Mouse (Mus musculus): ENCODE data around the gene Cyp3a16. TPM values are rescaled to one million over a fixed set of nuclear protein-coding genes. Genes with fewer than 3 reads are reported as not detected.
"Not testable (repeated sequence)": the region's sequence is repeated elsewhere in the genome, so short reads cannot be mapped to it uniquely, and the experiment has no call there.

Gene Cyp3a16
- not detected in 2 replicates for total RNA-seq (2014; fragmentation: Nextera tagmentation)
- not detected in 2 replicates for total RNA-seq (2017)
- not detected in 2 replicates for polyA plus RNA-seq (2012)

DNA sequence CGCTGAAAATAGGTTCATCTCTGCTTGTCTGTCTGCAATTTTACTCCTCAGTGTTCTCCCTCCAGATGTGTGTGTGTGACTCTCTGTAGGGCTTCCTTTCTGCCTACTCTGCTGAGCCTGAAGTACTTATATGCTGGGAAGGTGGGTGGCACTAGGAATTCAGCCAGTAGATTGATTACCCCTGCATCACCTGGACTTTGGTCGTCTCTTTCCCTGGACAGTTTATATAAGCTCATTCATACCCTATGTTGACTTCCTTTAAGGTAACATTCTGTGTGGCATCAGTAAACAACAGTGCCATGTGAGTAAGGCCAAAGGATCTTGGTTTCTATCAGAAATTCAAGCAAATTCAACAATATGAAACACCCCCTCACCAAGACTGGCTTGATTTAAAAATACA is at the start of gene Cyp3a16:
Cyp3a16 (minus strand) TSS at position 101 of the 400 bp plus-strand sequence.
- not testable (repeated sequence) for ATAC-seq (ENCODE audit: extremely low read depth, insufficient number of reproducible peaks, low FRiP score, poor library complexity, severe bottlenecking); H3K9me3 ChIP-seq (replicated peaks); DNase-seq (ENCODE audit: low spot score); H3K27me3 ChIP-seq (ENCODE audit: insufficient read depth, low read length); H3K4me1 ChIP-seq (ENCODE audit: insufficient read depth, low read depth, low read length); H3K36me3 ChIP-seq (replicated peaks); H3K4me3 ChIP-seq (ENCODE audit: low read depth, low read length)

- no peak for ATAC-seq (ENCODE audit: extremely low read depth, insufficient number of reproducible peaks, low FRiP score, poor library complexity, severe bottlenecking)
- Histone ChIP-seq H3K9me3 (replicated peaks) (peaks cover 13% of the 10 kb centered on the region), H3K4me1 (ENCODE audit: insufficient read depth, low read depth, low read length) (no peaks in the 10 kb centered on the region), H3K36me3 (replicated peaks) (no peaks in the 10 kb centered on the region), H3K27me3 (ENCODE audit: insufficient read depth, low read length) (no peaks in the 10 kb centered on the region), H3K4me3 (ENCODE audit: low read depth, low read length) (no peak overlapping the region)
- TF ChIP-seq GATA1 (IDR thresholded peaks at IDR 0.05; ENCODE audit: borderline replicate concordance, low read length) = no peak
- no peak for TF ChIP-seq CTCF (IDR thresholded peaks at IDR 0.05; ENCODE audit: low read depth, low read length)
- TF ChIP-seq TAL1 (conservative IDR thresholded peaks at IDR 0.05; ENCODE audit: low read depth, low read length) = no peak
- no peak for TF ChIP-seq POLR2AphosphoS5 (IDR thresholded peaks at IDR 0.05; ENCODE audit: insufficient replicate concordance, low read depth, low read length)
- no peak for TF ChIP-seq GATA2 (IDR thresholded peaks at IDR 0.05; ENCODE audit: borderline replicate concordance, low read depth, low read length)
- no peak for DNase-seq (ENCODE audit: low spot score)
Measured at GRCm38 (mm10) chr5:145490300-145490699, 20.8 kb upstream of the Cyp3a16 start.

DNA sequence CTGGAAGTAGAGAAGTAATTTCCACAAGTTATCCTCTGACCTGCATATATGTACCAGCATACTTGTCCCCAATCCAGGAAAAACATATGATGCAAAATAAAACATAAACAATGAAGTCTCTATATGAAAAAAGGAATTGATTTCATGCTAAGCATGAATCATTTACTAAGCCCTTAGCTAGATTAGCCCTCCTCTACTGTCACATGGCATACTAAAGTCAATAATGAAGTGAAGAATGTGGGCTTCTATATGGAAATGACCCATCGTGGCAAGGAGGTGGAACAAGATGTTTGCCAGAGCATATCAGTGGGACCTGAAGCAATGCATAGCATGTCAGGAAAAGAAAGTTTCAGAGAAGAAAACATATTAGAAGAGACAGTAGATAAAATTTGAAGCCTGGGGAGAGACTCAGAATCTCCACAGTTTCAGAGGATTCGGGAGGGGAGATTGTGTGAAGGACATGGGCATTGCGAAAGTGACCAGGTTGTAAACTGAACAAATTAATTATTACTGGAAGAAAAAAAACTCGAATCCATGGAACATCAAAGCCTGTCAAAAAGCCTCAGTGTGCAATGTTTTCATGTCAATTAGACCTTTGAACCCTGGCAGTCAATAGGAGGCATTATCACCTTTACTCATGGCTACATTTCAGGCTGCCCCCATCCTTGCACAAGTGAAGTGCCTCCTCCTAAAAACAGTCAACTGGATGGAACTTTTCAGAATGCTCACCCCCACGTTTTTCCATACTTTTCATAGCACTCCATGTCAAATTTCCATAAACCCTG is 5.0 kb downstream of the Cyp3a16 start:
- ATAC-seq (ENCODE audit: extremely low read depth, insufficient number of reproducible peaks, low FRiP score, poor library complexity, severe bottlenecking) (no peak), DNase-seq (ENCODE audit: low spot score) (no peak)
- Histone ChIP-seq H3K9me3 (replicated peaks) (no peaks in the 10 kb centered on the region), H3K4me1 (ENCODE audit: insufficient read depth, low read depth, low read length) (no peaks in the 10 kb centered on the region), H3K4me3 (ENCODE audit: low read depth, low read length) (no peak overlapping the region), H3K36me3 (replicated peaks) (no peaks in the 10 kb centered on the region), H3K27me3 (ENCODE audit: insufficient read depth, low read length) (no peaks in the 10 kb centered on the region)
- TF ChIP-seq GATA2 (IDR thresholded peaks at IDR 0.05; ENCODE audit: borderline replicate concordance, low read depth, low read length) = no peak
- TF ChIP-seq POLR2AphosphoS5 (IDR thresholded peaks at IDR 0.05; ENCODE audit: insufficient replicate concordance, low read depth, low read length) = no peak
- TF ChIP-seq TAL1 (conservative IDR thresholded peaks at IDR 0.05; ENCODE audit: low read depth, low read length) = no peak
- TF ChIP-seq CTCF (IDR thresholded peaks at IDR 0.05; ENCODE audit: low read depth, low read length) = no peak
- no peak for TF ChIP-seq GATA1 (IDR thresholded peaks at IDR 0.05; ENCODE audit: borderline replicate concordance, low read length)

DNA sequence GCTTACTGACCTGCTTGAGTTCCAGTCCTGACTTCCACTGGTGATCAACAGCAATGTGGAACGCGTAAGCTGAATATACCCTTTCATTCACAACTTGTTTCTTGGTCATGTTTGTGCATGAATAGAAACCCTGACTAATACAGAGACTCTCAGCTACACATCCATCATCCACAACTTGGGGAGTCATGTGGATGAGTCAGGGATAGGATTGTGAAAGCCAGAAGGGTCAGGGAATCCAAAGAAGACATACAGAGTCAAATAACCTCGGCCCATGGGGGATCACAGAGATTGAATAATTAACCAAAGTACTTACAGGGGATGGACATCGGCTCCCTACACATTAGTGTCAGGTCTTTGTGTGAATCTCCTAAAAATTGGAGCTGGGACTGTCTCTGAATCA is 7.2 kb downstream of the Cyp3a16 start:
- Histone ChIP-seq H3K4me1 (ENCODE audit: insufficient read depth, low read depth, low read length) (no peaks in the 10 kb centered on the region), H3K27me3 (ENCODE audit: insufficient read depth, low read length) (no peaks in the 10 kb centered on the region), H3K36me3 (replicated peaks) (no peaks in the 10 kb centered on the region), H3K4me3 (ENCODE audit: low read depth, low read length) (no peak overlapping the region), H3K9me3 (replicated peaks) (no peaks in the 10 kb centered on the region)
- ATAC-seq (ENCODE audit: extremely low read depth, insufficient number of reproducible peaks, low FRiP score, poor library complexity, severe bottlenecking) = no peak
- DNase-seq (ENCODE audit: low spot score) = no peak
- no peak for TF ChIP-seq GATA2 (IDR thresholded peaks at IDR 0.05; ENCODE audit: borderline replicate concordance, low read depth, low read length)

DNA sequence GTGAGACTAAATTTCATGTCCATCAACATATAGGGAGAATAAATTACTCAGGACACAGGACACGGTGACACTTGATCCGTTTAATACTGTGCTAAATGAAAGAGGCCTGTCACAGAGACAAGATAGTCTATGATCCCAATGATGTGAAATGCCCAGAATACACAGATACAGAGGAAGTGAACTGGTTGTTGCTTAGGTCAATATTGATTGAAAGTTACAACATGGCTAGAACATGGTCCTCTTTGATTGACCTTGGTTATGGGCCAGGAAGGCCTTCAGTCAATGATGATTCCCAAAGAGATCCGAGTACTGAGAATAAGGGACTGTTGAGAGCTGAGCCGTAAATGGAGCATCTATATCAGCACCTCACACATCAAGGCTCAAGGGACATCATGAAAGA is 15.1 kb downstream of the Cyp3a16 start:
- ATAC-seq (ENCODE audit: extremely low read depth, insufficient number of reproducible peaks, low FRiP score, poor library complexity, severe bottlenecking) (no peak), DNase-seq (ENCODE audit: low spot score) (no peak)
- Histone ChIP-seq H3K27me3 (ENCODE audit: insufficient read depth, low read length) (no peaks in the 10 kb centered on the region), H3K36me3 (replicated peaks) (no peaks in the 10 kb centered on the region), H3K9me3 (replicated peaks) (0 out of 2 replicates have a peak, but pooled peaks cover 2% of the 10 kb centered on the region), H3K4me1 (ENCODE audit: insufficient read depth, low read depth, low read length) (no peaks in the 10 kb centered on the region), H3K4me3 (ENCODE audit: low read depth, low read length) (no peak overlapping the region)
- no peak for TF ChIP-seq POLR2AphosphoS5 (IDR thresholded peaks at IDR 0.05; ENCODE audit: insufficient replicate concordance, low read depth, low read length)
- no peak for TF ChIP-seq TAL1 (conservative IDR thresholded peaks at IDR 0.05; ENCODE audit: low read depth, low read length)
- TF ChIP-seq GATA2 (IDR thresholded peaks at IDR 0.05; ENCODE audit: borderline replicate concordance, low read depth, low read length) = no peak
- no peak for TF ChIP-seq GATA1 (IDR thresholded peaks at IDR 0.05; ENCODE audit: borderline replicate concordance, low read length)
- no peak for TF ChIP-seq CTCF (IDR thresholded peaks at IDR 0.05; ENCODE audit: low read depth, low read length)

- ATAC-seq (ENCODE audit: extremely low read depth, insufficient number of reproducible peaks, low FRiP score, poor library complexity, severe bottlenecking) (no peak), DNase-seq (ENCODE audit: low spot score) (no peak)
- Histone ChIP-seq H3K4me1 (ENCODE audit: insufficient read depth, low read depth, low read length) (no peaks in the 10 kb centered on the region), H3K4me3 (ENCODE audit: low read depth, low read length) (no peak overlapping the region), H3K27me3 (ENCODE audit: insufficient read depth, low read length) (no peaks in the 10 kb centered on the region), H3K9me3 (replicated peaks) (peaks cover 2% of the 10 kb centered on the region; the same call in 1 of the 2 replicates), H3K36me3 (replicated peaks) (no peaks in the 10 kb centered on the region)
- TF ChIP-seq POLR2AphosphoS5 (IDR thresholded peaks at IDR 0.05; ENCODE audit: insufficient replicate concordance, low read depth, low read length) = no peak
- no peak for TF ChIP-seq CTCF (IDR thresholded peaks at IDR 0.05; ENCODE audit: low read depth, low read length)
- TF ChIP-seq GATA2 (IDR thresholded peaks at IDR 0.05; ENCODE audit: borderline replicate concordance, low read depth, low read length) = no peak
- TF ChIP-seq GATA1 (IDR thresholded peaks at IDR 0.05; ENCODE audit: borderline replicate concordance, low read length) = no peak
Measured at GRCm38 (mm10) chr5:145433688-145434087, 35.8 kb downstream of the Cyp3a16 start.
